10 mouse cellular contexts compared by ENCODE assay signal in genomic region chr19:9837341-9837715, GRCm38 (mm10). TPM values are rescaled to one million over a fixed set of nuclear protein-coding genes. Genes with fewer than 3 reads are reported as not detected.
DNase-seq lines count a peak whose midpoint lies in the region; ATAC-seq lines count a peak whose summit lies in the region.
"Had no signal": no experiment of that assay in that cellular context is flagged by ENCODE, and none has a peak within 500 bp of the region (broad histone marks: within the 10 kb centered on the region; RNA-seq: fewer than 3 reads in every experiment).

No protein-coding gene starts in this region.

- peak; percentile 57; the same call in 1 of the 2 replicates for ATAC-seq in kidney, embryonic 16.5 days (ENCODE audit: low FRiP score, low TSS enrichment)
- ATAC-seq in intestine, embryonic 16.5 days: peak; percentile 63
- ATAC-seq in heart, embryonic 11.5 days (replicated peaks; ENCODE audit: insufficient number of reproducible peaks, low FRiP score, low TSS enrichment): no peak; the same call in 1 of the 2 replicates

- no peak overlapping the region for H3K27ac ChIP-seq in kidney, embryonic 16.5 days (ENCODE audit: low read length)
- H3K27ac ChIP-seq in intestine, embryonic 16.5 days (ENCODE audit: low read length): no peak overlapping the region
- H3K27ac ChIP-seq in heart, embryonic 11.5 days (ENCODE audit: low read depth, low read length): no peak overlapping the region
- H3K27ac ChIP-seq: embryonic facial prominence, embryonic 13.5 days; liver, embryonic 14.5 days had no signal

- DNase-seq in kidney, adult 18-20 months: no peak
- DNase-seq in retina, adult 2 months (ENCODE audit: low read depth, low spot score): peak; percentile 3
- no peak for DNase-seq in retina, embryonic 14.5 days (ENCODE audit: low spot score)
- DNase-seq in cerebellum, adult 8-10 months: no peak

- no peaks in the 10 kb centered on the region for H3K9me3 ChIP-seq in kidney, embryonic 16.5 days (ENCODE audit: low read length)
- H3K9me3 ChIP-seq in intestine, embryonic 16.5 days (ENCODE audit: control insufficient read depth, low read length): no peaks in the 10 kb centered on the region
- H3K9me3 ChIP-seq in heart, embryonic 11.5 days (replicated peaks; ENCODE audit: control insufficient read depth, low read length): no peaks in the 10 kb centered on the region
- H3K9me3 ChIP-seq: embryonic facial prominence, embryonic 13.5 days had no signal

- no peaks in the 10 kb centered on the region for H3K4me1 ChIP-seq in kidney, embryonic 16.5 days (ENCODE audit: insufficient read depth, low read length)
- no peaks in the 10 kb centered on the region for H3K4me1 ChIP-seq in intestine, embryonic 16.5 days (ENCODE audit: control insufficient read depth, insufficient read depth, low read length)
- no peaks in the 10 kb centered on the region for H3K4me1 ChIP-seq in heart, embryonic 11.5 days (ENCODE audit: control insufficient read depth, insufficient read depth, low read length)
- H3K4me1 ChIP-seq: embryonic facial prominence, embryonic 13.5 days had no signal

- no peaks in the 10 kb centered on the region for H3K36me3 ChIP-seq in kidney, embryonic 16.5 days (ENCODE audit: insufficient read depth, low read length)
- no peaks in the 10 kb centered on the region for H3K36me3 ChIP-seq in intestine, embryonic 16.5 days (ENCODE audit: control insufficient read depth, insufficient read depth, low read length)
- no peaks in the 10 kb centered on the region for H3K36me3 ChIP-seq in heart, embryonic 11.5 days (ENCODE audit: control insufficient read depth, insufficient read depth, low read length)
- H3K36me3 ChIP-seq: embryonic facial prominence, embryonic 13.5 days had no signal

- H3K4me3 ChIP-seq in kidney, embryonic 16.5 days (ENCODE audit: low read length): no peak overlapping the region
- no peak overlapping the region for H3K4me3 ChIP-seq in intestine, embryonic 16.5 days (ENCODE audit: low read length)
- no peak overlapping the region for H3K4me3 ChIP-seq in heart, embryonic 11.5 days (ENCODE audit: low read depth, low read length)

- 50% methylated on average over 2 of the region's 2 CpGs for WGBS in kidney, embryonic 16.5 days
- 58% methylated on average over 2 of the region's 2 CpGs for WGBS in intestine, embryonic 16.5 days
- WGBS in heart, embryonic 11.5 days (ENCODE audit: insufficient replicate concordance): 53% methylated on average over 2 of the region's 2 CpGs

- no peak overlapping the region for H3K9ac ChIP-seq in kidney, embryonic 16.5 days (replicated peaks; ENCODE audit: low read length)
- no peak overlapping the region for H3K9ac ChIP-seq in intestine, embryonic 16.5 days (ENCODE audit: low read depth, low read length)
- no peak overlapping the region for H3K9ac ChIP-seq in heart, embryonic 11.5 days (ENCODE audit: low read depth, low read length)
- H3K9ac ChIP-seq: embryonic facial prominence, embryonic 13.5 days had no signal

- no peak overlapping the region for H3K4me2 ChIP-seq in kidney, embryonic 16.5 days (replicated peaks; ENCODE audit: low read depth, low read length)
- H3K4me2 ChIP-seq in intestine, embryonic 16.5 days (ENCODE audit: low read depth, low read length): no peak overlapping the region
- H3K4me2 ChIP-seq in heart, embryonic 11.5 days: no peak overlapping the region

- H3K27me3 ChIP-seq in kidney, embryonic 16.5 days (ENCODE audit: insufficient read depth, low read length): no peaks in the 10 kb centered on the region
- no peaks in the 10 kb centered on the region for H3K27me3 ChIP-seq in intestine, embryonic 16.5 days (replicated peaks; ENCODE audit: control insufficient read depth, insufficient read depth, low read length)
- no peaks in the 10 kb centered on the region for H3K27me3 ChIP-seq in heart, embryonic 11.5 days (ENCODE audit: control insufficient read depth, insufficient read depth, low read length)
- H3K27me3 ChIP-seq: embryonic facial prominence, embryonic 13.5 days had no signal

RNA-seq across cellular contexts. Expression of gene Scgb2a2, which starts 10.0 kb away (rescaled TPM):
- polyA plus RNA-seq in kidney, embryonic 16.5 days (2015; fragmentation: Nextera tagmentation; extraction: Ambion mirVana): not detected in 2 replicates
- polyA plus RNA-seq in intestine, embryonic 16.5 days (2015; fragmentation: Nextera tagmentation; extraction: Ambion mirVana): not detected in 2 replicates
- polyA plus RNA-seq in heart, embryonic 11.5 days (2014; fragmentation: Nextera tagmentation; extraction: Ambion mirVana): not detected in 2 replicates
- polyA plus RNA-seq: C2C12; embryonic facial prominence, embryonic 13.5 days; liver, embryonic 14.5 days had no signal
